Mouse (Mus musculus): ENCODE measurements at regions not wholly inside any gene's neighbourhood (a gene's known extent, or its start where the extent isn't known, plus 50 kb on each side); places are given as distances from the start of the nearest gene placed in this dataset.

DNA sequence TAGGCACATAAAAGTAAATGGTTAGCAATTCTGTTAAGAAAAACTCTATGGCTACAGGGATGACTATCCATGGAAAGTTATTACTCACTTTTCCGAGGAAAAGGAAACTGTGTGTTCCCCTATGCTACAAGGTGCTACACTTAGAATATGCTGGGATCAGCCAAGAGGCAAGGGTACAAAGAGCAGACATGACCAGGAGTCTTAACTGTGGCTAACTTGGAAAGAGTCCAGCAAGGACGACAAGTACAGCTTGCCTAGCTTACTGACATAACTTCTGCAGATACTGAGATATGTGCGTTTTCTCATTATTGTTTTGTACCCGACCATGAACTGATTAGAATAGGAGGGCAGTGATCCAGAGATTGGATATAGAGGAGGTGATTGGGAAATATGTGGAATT, 296.4 kb downstream of the Gm16223 start:
- in situ Hi-C loops (cut with MboI, MseI) = no loop called here

DNA sequence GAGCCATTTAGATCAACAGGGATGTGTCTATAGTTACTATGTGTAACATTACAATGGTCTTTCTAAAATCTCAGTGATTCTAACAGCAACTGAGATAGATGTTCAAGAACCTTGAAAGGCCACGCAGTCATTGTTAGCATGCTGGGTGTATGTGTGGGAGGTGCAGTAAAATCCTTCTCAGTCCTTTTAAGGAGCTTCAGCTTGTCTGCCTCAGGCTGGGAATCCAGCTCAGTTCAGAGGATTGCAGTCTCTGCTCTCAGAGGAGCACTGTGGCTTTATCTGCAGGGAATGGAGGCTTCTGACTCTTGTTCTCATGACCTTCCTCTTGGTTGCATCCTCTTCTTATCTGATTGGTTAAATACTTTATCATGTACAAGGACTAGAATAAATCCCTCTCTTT, 320.2 kb downstream of the Gm16223 start:
- in situ Hi-C loops (cut with MboI, MseI) = no loop called here

DNA sequence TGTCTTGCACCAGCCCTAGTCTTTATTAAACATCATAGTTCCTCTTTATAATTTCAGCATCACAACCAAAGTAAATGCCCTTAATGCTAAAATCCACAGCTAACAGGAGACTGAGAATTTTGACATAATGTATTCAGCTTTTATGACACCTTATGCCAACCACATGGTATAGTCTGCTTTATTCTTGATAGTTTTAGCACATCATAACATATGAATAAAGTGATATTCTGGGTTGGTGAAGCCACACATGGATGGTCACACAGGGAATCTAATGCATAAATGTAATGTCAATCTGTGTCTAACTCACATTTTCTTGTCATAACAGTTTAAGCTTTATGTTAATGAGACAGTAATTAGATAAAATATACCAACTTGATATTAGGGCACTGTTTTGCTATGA, 328.9 kb downstream of the Gm16223 start:
- in situ Hi-C loops (cut with MboI, MseI) = no loop called here

DNA sequence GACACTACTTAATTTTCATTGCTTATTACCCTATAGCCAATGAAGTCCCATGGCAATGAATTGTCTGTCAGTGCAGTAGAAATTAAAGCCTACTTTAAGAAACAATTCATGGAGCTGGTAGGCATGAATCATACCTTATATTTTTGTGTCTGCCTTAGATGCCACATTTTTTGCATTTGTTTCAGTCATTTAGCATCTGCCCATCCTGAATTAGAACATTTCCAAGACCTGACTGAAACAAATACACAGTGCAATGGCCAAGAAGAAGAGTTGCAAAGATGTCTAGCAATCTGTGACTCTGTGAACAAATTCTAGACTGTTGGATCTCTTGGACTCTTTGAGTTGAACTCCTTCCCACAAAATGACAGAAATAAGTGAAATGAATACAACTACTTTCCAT, 342.2 kb downstream of the Gm16223 start:
- in situ Hi-C loops (cut with MboI, MseI) = no loop called here

DNA sequence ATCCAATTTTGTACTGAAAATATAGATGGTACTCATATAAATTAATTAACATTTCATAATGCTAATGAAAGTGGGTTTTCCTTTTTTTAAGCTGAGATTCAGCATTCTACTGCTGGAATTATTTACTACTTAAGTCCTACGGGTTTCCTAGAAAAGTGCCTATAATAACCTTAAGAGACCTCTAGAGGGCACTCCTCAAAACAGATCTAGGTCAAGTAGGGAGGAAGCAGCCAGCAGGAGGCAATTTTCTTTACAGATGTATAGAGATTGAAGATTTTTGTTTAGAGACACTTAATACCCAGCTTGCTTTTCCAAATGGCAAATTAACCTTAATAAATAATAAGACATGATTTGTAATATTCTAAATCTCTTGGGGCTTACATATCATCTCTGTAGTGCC, 344.5 kb downstream of the Gm16223 start:
- in situ Hi-C loops (cut with MboI, MseI) = no loop called here

DNA sequence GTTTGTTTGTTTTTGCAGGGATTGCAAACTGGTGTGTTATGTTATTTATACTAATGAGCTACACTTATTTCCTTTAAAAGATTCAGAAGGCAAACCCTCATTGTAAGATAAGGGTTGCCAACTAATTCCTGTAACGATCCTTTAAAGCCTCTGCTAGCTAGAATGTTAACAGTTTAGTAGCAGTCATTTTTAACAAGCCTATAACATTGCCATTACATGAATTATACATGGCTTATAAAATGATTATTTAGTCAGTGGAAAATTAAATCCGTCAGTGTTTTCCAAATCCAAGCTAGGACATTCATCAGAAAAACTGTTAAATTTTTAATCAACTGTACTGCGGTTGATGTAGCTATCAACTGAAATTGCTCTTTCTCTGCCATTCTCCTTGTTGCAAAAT, 358.1 kb downstream of the Gm16223 start:
- in situ Hi-C loops (cut with MboI, MseI) = loop anchor here in 1 of 2 experiments (10.0 kb wide), 1 partner anchor 1711 kb away; no protein-coding TSS in a partner anchor

DNA sequence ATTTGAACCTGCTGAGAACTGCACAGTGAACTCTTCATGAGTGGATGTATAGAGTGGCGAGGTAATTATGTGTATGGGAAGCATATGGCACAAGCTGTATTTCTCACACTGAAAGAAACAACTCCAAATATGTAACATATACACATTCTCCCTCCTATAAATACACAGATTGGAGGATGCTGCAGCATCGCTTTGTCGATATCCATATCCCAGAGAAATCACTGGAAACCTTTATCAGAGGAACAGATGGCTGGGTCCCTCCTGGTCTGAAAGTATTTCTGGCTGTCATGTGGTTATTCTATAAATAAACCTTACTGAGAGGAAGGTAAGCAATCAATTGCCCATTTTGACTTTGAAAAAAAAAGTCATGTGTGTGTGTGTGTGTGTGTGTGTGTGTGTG, 365.4 kb downstream of the Gm16223 start:
- in situ Hi-C loops (cut with MboI, MseI) = no loop called here

DNA sequence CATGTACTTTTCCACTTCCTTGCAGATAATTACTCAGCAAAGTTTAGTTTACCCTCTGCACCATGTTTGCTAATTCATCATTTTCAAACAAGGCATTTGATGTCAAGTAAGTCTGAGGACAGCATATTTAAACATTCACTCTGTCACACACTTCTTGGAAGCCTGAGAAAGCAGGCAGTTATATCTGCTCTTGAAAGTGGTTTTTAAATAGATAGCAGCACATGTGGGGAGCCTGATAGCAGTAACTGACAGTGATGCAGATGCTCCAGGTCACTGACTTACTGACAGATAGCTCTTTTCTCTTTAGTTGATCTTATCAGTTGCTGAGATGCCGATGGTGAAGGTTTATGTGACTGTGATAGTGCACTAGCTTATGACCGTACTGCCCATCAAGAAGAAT, 380.9 kb downstream of the Gm16223 start:
- in situ Hi-C loops (cut with MboI, MseI) = no loop called here

DNA sequence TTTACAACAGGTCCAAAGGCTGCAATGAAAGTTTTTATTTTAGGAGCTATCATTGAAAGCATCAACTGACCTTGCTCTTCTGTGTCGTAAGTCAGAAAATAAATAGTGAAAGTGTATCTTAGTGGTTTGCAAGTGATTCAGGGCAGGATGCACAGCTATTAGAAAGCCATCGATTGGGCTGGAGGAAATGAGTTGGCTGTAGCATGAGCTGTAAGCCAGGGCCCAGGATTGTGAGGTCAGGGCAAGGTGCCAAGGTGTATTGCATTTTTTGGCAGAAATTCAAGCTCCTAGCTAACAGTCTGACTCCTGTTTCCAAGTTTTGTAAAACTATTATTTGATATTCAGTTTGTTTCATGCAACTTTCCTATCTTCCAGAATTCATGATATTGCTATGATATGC, 381.8 kb downstream of the Gm16223 start:
- in situ Hi-C loops (cut with MboI, MseI) = no loop called here

DNA sequence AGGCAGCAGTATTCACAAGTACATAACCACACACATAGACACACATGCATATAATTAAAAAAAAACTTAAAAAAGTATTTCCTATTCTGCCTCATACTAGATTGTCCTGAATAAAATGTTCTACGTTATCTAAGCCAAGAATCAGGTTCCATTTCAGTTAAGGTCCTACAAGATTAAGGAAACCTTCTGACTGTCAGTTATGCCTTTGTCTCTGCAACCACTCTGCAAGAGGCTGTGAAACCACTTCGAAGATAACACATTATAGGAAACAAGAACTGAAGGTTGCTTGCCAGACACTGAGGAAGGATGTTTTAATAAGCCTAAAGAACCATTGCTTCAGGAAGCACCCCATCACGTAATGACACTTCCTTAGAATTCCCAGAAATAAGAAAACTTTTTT, 385.9 kb downstream of the Gm16223 start:
- in situ Hi-C loops (cut with MboI, MseI) = no loop called here

DNA sequence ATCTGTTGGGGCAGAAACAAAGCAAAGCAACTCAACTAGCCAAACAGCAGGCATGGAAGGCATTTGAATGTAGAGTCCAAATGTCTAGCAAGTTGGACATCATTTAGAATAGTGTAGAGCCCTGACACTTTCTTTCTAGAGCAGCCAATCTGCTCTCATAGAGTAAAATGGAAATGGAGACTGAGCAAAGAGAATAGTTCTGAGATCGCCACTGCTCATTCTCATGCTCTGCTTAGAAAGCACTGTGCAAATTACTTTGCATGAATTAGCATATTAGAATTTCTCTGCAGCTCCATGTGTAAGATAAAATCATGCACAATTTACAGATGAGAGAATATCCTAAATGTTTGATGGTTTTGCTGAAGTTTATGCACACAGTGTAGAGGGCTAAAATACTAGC, 393.4 kb downstream of the Gm16223 start:
- in situ Hi-C loops (cut with MboI, MseI) = no loop called here

DNA sequence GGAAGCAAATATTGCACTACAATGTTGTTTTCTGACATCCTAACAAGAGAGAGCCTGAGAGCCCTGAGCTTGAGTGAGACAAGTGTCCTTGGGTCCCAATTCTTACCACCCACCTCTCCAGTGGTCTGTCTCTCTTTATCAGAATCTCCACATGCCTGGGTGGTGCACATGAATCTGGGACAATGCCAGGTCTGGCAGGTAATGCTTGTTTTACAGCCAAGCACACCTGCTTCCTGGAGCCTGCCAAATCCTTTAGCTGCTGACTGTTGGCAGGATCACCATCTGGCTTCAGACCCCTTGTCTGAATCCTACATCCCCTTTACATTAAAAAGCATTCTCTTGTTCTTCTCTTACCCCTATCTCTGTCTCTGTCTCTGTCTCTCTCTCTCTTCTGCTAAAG, 397.1 kb downstream of the Gm16223 start:
- in situ Hi-C loops (cut with MboI, MseI) = no loop called here

DNA sequence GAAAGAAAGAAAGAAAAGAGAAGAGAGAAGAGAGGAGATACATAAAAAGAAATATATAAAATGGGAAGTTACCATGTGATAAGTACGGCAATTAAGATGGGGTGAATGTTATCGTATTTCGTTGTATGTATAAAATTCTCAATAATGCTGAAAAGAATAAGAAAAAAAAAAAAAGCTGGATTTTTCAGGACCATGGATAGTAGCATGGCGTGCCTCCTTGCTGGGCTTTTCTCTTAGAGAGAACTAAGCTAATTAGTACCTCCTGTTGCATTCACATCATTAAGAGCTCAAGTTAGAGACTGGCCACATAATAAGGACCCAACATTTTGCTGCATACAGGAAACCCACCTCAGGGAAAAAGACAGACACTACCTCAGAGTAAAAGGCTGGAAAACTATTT, 405.7 kb downstream of the Gm16223 start:
- in situ Hi-C loops (cut with MboI, MseI) = no loop called here

DNA sequence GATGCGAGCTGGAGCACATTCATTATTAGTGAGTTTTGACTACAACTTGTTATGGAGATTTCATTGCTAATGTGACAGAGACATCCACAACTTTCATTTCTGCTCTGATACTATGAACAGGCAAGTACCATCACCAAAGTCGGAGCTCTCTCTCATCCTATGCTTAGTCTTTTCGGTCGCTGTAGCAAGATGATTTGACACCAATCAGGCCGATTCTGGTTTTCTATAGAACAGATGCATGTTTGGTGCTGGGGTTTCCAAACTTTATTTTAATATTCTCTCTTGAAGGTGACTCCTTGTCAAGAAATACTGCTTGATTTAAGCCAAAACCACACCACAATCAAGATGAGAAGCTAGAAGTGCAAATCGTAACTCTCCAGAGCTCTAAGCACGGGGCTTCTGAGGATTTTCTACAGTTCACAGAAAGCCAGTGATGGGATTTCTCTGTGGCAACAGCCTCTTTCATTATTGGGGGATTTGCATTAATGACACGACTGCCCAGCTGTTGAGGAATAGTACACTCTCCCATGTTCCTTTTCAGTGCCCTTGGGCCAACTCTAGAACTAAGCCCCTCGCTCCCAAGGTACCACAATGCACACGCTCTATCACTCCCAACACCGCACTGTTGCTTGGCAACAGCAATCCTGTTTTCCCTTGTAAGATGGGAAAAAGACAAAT, 434.5 kb downstream of the Gm16223 start:
- in situ Hi-C loops (cut with MboI, MseI) = no loop called here

DNA sequence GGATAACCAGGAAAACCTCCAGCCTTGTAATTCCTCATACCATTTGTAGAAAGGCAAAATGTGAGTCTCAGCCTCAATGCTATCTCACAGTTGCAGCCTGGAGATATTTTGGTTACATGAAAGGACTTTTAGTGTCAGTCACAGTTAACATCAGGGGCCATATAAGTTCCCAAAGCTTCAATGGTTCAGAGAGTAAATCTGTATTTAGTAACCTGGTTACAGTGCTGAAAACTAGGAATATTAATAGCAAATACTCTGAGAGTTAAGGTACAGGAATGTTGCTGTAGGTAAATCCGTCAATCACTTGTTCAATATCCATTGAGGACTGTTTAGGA, 435.0 kb downstream of the Gm16223 start:
- in situ Hi-C loops (cut with MboI, MseI) = no loop called here

DNA sequence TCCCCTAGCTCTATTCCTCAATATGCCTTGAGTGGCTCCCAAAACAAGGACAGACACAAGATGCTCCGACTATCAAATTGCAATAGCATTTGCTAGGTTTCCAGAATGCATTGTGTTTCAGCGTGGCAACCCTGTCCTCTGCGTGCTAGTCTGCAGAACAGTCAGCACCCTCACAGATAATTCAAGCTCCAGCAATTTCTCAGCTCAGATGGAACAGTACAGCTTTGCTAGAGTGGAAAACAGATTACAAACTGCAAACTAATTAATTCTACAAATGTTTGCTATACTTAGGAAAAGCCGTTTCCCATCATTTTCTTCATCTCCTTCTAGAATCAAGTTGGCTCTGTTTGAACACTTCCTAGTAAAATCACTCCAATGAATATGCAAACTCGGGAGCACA, 441.4 kb downstream of the Gm16223 start:
- in situ Hi-C loops (cut with MboI, MseI) = no loop called here

DNA sequence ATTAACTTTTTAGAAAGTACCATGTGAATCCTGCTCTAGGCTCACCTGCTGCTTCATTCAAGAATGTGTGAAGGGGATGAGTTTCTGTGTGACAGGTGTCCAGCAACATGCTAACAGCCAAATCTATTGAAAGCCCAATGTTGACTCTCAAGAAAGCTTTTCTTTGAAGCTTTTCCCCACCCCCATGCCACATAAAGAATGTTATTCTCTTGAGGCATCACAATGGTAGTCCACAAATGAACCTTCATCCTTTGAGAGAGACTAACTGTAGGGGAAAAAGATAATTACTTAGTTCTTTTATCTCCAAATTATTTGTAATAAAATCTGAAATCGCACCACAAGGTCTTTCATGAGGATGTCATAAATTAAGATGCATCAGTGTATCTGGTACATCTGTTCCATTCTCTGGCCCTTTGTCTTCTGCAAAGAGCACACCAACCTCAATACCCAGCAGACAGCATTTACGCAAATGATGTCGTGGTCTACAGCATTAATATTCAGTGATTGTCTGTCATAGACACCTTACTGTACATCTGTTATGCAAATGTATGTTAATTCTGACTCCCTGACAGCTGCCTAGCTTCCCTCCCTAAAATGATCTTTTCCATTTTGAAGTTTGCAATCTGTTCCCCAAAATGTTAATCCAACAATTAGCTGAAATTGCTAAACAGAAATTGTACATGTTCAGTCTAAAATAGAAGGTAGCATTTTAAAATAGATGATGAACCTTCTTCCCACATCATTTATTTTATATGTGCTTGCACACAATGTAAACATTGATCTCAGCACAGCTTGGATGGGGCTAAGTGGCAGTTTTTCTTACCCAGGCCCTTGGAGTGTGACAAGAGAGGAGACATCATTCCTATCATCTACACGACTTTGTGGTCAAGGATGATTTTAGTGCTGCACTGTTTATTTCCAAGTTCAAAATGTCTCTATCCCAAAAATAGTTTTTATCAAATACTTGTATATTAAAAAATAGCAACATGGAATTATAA, 455.7 kb downstream of the Gm16223 start:
- in situ Hi-C loops (cut with MboI, MseI) = no loop called here

DNA sequence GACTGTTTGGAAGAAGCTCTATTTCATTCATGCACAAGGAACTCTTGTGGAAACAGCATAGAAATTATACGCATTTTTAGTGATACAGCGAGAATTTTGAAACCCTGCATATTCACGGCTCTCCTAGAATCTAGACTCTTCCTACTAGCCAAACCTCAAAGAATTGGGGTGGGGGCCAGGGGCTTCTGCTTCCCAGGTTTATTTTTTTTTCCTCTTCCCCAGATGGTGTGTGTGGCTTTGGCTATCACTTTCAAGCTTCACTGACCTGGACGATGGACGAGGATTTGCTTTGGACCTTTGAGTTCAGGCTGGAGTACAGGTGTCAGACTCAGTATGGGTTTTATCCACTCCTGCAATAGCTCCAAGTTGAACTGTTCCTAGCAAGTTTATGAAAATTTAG, 457.7 kb downstream of the Gm16223 start:
- in situ Hi-C loops (cut with MboI, MseI) = no loop called here

DNA sequence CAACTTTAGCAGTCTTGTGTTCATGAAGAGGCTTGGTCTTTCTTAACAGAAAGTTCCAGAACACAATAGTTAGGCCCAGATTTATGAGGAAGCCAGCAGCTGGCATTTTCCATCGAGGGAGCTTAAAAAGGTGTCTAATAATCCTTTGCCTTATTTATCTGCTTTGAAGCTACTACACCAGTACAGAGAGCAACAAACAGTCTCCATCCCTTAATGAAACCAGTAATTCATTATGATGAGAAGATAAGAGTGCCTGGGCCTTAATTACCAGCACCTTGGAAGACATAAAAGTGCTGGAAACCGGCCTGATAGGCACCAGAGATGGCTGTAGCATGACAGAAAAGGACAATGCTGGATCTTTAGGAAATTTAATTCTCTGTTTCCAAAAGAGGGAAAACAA, 492.8 kb downstream of the Gm16223 start:
- in situ Hi-C loops (cut with MboI, MseI) = no loop called here

DNA sequence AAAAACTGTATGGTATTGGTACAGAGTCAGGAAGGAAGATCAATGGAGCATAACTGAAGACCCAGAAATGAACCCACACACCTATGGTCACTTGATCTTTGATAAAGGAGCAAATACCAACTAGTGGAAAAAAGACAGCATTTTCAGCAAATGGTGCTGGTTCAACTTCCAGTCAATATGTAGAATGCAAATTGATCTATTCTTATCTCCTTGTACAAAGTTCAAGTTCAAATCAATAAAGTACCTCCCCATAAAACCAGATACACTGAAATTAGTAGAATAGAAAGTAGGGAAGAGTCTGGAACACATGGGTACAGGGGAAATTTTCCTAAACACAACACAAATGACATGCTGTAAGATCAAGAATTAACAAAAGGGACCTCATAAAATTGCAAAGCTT, 495.6 kb downstream of the Gm16223 start:
- in situ Hi-C loops (cut with MboI, MseI) = no loop called here

DNA sequence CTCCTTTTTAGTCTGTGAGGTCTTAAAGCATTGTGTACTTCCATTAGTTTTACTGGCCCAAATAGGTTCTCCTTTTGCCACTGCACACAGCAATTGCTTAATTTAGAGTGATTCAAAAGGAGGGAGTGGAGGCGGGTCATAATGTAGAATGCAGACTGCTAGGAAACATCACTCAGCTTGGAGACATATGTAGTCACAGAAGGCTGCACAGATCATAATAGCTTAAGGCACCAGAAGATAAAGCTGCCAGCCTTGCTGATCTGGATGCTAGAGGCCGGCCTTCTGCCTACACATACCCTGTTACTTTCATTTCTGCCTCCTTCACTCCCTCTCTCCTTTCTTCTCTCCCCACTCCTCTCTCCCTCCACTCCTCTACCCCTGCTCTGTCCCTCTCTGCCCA, 508.2 kb downstream of the Gm16223 start:
- in situ Hi-C loops (cut with MboI, MseI) = no loop called here

DNA sequence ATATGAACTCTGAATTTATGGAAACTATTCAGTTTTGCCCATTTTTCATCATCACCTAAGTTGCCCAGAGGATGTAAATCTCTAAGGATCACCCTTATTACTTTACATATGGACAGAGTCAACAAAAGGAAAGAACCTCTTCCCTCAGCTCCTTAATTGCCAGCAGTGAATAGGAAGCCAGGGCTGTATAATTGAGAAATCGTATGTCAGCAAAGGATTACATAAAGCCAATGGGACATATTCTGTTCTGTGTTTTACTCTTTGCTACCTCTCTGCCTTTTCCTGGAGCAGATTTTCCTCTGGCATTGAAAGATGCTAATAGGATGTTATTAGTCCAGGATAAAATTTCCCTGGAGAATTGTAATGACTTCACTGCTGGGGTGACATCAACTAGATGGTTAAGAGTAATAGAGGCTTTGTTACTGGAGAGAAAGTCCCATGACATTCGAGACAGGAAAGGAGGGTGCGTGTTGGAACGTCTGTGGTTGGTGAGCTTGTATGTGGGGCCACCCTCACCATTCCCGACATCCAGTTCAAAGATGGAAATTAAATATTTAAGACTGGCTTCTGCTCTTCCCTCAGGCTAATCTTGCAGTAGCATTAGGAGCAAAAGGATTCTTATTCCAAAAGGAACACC, 510.6 kb downstream of the Gm16223 start:
- in situ Hi-C loops (cut with MboI, MseI) = no loop called here

DNA sequence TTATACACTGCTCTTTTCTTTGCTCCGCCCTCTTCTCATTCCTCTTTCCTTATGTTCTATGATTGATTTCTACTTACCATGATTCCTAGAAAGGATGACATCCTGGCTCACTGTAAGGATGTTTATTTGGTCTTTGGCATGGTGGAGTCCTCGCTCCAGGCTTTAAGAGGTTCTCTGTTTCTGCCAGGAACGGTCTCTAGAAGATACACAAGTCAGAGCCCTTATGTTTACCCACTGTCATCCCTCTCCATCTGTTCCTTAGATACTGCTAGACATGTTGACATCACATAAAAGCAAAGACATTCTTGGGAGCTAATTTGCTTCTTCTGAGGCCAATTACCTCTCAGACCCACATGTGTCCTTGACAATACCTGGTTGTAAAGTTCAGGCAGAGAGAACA, 552.9 kb downstream of the Gm16223 start:
- in situ Hi-C loops (cut with MboI, MseI) = no loop called here
